Mouse (Mus musculus): ENCODE data around the gene Col19a1.

- TF ChIP-seq CTCF (IDR thresholded peaks at IDR 0.05; ENCODE audit: control insufficient read depth, insufficient read depth, low read length) (no peak), POLR2A (IDR thresholded peaks at IDR 0.05; ENCODE audit: borderline replicate concordance, control insufficient read depth, low read depth, low read length) (no peak)
Observed at GRCm38 (mm10) chr1:24374902-24375301, 212.4 kb downstream of the Col19a1 start.
